Mouse (Mus musculus): ENCODE measurements around the gene Nxf7.
"Not testable (repeated sequence)": the region's sequence is repeated elsewhere in the genome, so short reads cannot be mapped to it uniquely, and the experiment has no call there.

The Nxf7 gene

DNA sequence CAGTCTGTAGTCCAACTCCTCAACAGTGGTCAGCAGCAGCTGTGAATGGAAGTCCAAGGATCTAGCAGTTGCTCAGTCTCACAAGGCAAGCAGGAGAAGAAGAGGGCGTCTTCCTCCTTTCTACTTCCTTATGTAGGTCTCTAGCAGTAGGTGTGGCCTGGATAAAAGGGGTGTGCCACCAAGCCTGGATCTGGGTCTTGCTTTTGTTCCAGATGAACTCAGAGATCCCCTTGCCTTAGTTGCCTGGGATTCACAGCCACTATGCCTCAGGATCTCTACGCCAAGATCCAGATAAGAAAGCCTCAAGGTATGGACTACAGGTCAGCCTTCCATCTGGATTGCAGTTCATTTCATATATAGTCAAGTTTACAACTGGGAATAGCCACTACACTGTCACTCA is at the start of gene Nxf7:
TSS of gene Nxf7 (minus strand) at position 101 of the 400 bp plus-strand sequence.
- DNase-seq (ENCODE audit: low spot score) = no peak

DNA sequence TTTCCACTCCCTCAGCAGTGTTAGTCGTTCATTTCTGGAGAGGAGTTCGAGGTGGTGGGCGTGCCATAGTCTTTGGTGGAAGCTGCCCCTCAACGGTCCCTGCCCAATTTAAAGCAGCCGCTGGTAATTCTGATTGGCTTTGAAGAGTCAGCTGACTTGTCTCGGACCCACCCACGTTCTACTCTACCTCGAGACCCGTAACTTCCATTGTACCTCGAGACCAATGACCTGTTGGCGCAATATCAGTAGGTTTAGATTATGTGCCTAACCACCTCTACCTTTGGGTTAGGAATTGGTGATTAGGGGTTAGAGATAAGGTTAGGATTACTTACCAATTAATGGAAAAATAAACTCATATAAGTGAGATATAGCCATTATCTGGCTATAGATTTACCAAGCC is 29.0 kb upstream of the Nxf7 start, which contains the start of gene Prame:
TSS of gene Prame (minus strand) at position 101 of the 400 bp plus-strand sequence.
- DNase-seq (ENCODE audit: low spot score) = no peak

DNA sequence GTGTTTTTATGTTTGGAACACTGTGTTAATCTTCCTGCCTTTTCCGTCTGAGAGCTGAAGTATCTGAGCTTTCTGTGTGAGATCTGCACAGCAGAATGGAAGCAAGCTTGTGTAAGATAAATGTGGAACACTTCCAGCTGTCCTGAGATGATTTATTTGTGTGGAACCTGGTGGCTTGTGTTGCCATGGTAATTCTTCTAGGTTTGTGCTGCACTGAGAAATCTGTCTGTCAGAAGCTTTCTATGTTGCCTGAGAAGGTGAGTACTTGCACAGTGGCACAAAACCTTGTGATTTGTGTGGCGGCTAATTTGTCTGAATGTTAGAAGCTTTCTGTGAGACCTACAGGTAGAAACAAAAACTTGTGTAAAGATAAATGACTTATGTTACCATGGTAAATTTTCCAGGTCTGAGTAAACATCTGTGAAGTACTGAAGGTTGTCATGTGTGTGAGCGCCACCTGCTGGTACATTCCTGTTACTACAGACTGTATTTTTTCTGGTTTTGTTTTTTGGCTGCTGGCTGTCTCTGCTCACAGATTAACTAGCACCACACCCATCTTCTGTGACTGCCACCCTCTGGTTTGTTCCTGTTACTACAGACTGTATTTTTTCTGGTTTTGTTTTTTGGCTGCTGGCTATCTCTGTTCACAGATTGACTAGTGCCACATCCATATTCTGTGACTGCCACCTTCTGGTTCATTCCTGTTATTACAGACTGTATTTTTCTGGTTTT is 2.9 kb upstream of the Nxf7 start:
- peak; percentile 6 for DNase-seq (ENCODE audit: low spot score)

DNA sequence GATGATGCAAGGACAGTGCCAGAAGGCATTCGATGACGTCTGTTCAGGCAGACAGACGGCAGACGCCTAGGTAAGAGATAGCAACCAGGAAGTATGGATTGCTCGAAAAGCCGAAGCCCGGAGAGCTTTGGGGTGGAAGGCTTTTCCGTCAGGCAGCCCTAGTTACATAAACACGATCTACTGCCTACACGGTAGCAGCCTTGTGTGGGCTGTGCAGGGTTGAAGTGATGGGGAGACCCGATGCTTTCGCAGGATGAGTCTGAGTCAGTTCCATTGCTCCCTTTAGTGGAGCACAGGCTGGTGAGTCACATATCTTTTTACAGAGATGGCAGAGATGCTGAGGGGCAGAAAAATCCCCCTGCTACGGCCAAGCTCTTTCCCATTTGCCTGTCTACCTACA is 481 bp downstream of the Nxf7 start:
- DNase-seq (ENCODE audit: low spot score) = no peak

DNA sequence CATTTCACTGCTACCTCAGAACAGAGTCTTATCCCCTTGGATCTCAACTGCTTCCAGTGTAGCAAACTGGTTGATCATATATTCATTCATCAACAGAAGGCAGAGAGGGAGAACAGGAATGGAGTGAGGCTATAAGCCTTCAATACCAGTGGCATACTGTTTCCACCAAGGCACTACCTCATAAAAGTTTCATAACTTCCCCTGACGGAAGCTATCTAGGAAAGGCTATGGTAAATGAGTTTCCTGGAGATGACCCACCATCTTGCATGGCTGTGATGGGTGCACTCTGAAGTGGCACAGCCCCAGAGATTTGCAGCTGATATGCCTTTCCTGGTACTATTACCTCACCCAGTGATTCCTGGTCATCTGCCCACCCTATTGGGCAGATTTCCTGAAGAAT is 22.2 kb downstream of the Nxf7 start:
- no peak for DNase-seq (ENCODE audit: low spot score)

DNA sequence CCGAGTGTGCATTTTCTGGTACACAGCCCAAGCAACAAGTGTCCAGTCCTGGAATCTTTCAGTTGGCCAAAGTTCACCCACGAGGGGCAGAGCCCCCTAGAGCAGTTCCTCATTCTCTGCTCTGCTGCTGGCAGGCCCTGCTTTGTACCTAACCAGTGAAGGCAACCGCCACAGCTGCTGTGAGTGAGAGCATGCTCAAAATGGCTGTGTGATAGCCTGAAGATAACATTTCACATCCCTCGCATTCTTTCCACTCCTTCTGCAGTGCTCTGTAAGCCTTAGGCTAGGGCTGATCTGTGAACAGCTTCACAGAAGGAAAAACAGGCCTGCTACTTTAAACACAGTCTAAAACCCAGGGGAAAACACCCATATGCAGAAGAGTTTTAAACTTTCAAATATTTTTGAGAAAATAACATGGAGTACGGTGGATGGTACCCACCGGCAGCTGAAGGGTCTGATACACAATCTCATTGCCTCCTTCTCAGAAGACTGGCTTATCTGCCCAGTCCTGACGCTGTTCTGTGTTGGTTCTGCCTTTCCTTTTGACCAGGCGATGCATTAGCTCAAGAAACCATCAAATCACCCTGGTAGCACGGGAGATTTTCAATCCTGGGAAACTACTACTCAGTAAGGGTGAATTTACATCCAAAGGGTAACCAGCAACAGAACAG is 23.5 kb downstream of the Nxf7 start:
- not testable (repeated sequence) for DNase-seq (ENCODE audit: low spot score)

DNA sequence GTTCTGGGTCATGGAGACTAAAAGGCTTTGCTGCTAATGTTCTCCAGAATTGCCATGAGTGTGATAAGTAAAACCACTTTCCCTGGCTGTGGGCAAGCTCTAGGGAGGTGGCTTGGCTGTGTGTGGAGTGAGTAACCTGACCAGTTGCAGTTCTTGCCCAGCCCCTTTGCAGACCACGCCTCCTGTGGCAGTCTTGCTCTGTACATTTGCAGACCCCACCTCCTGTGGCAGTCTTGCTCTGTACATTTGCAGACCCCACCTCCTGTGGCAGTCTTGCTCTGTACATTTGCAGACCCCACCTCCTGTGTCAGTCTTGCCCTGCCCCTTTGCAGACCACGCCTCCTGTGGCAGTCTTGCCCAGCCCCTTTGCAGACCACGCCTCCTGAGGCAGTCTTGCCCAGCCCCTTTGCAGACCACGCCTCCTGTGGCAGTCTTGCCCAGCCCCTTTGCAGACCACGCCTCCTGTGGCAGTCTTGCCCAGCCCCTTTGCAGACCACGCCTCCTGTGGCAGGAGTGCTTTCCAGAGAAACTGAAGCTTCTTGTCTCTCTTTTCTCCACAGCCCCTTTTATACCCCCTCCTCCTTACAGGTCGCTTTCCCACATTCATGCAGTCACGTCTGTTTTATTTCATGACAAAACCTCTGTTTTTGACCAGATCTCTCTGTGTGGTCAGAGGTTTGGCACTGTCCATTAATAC is 24.2 kb downstream of the Nxf7 start:
- DNase-seq (ENCODE audit: low spot score) = not testable (repeated sequence)

DNA sequence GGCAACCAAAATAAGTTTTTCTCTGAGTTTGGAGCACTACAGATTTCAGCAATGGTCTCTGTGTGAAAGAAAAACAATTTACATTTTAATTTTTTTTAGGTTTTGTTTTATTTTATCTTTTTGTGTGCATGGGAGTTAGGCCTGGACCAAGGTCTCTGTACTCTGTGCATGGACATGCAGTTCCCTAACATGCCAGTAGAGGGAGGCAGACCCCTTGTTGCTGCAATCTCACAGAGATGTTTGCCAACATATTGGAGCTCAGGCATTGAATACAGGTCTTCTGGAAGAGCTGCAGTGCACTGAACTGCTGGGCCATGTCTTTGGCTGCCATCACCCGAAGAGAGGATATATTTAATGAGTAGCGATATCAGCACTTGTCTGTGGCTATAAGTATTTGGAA is 29.1 kb downstream of the Nxf7 start:
- DNase-seq (ENCODE audit: low spot score) = peak; percentile 49

DNA sequence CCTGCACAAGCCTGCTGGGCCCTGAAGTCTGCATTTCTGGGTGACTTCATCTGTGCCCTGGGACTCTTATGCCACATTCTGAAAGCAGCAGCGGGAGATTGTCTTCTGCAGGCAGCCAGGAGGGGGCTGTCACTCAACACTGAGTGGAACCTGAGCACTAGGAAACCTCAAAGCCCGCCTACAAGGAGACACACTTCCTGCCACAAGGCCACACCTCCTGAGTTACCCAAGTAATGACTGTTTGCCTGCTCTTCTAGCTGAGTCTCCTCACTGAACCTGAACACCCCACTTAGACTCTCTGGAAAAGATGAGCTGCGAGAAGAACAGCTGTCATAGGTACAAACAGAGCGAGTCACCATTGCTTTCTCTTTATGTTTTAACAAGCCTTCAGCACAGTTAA is 33.6 kb downstream of the Nxf7 start:
- DNase-seq (ENCODE audit: low spot score) = not testable (repeated sequence)

DNA sequence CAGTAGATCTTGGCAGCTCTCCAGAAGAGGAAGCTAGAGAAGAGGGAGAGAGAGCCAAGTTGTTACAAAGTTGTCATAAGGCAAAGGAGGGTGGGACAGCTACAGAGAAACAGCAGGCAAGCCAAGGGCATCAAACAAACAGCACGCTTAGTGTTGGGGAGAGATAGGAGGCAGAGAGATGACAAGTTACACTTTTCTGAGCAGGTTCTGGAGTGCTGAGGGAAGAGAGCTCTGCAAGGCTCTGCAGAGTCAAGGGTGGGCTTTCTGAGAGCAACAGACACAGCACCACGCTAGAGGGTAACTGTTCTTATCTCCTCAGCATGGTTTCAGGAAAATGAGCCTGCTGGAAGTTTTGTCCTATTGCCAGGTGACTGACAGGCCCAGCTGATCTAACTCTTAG is 35.7 kb downstream of the Nxf7 start:
- DNase-seq (ENCODE audit: low spot score) = no peak

DNA sequence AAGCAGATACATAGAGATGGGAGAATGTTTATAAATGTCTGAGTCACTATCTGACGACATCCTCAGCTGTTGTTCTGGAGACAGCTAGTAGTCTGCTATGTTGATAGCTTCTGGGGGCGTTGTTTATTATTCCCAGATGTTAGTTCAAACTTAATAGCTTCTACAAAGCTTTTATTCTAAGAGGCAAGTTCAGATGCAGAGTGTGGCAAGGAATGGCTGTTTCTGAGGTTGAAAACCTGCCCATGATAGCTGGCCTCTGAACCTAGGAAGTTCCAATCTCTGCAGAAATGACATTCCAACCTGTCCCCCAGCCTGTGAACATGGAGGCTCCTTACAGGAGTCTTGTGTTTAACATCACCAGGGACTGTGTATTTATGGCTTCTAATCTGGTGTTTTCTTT is 36.9 kb downstream of the Nxf7 start:
- DNase-seq (ENCODE audit: low spot score) = not testable (repeated sequence)

DNA sequence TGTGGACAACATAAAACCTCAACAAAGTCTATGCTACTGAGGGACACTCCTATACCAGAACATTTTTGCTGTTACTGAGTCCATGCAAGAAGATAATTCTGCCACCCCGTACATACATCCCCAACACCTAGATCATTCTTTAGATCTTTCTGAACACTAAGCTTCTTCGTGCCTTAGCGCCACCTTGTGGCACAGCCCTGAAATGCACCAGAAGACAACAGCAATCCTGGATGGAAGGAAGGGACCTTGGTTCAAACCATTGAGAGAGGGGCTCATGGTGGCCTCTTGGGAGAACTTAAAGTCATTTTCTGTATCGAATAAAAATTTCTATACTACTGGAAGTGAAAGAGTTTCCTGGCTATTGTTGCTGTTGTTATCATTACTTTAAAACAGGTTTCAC is 37.6 kb downstream of the Nxf7 start:
- not testable (repeated sequence) for DNase-seq (ENCODE audit: low spot score)

DNA sequence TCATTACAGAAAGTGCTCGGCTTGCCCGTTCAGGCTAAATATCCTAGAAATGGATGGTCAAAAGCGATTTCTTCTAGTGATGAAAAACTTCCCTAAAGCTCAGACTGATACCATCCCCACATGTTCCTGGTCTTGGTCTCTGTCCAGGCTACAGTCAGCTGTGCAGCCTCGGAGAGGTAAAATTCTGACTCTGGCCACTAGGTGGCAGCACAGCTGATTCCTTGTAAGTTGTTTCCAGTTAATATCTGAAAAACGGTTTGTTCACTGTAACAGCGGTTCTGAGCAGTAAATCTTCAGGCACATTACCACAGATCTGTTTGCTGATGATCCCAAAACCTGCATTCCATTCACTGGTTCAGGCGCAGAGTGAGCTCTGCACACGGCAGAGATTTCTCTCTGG is 38.9 kb downstream of the Nxf7 start:
- peak; percentile 11 for DNase-seq (ENCODE audit: low spot score)
